Mouse (Mus musculus): ENCODE data around the gene Nfib. TPM values are rescaled to one million over a fixed set of nuclear protein-coding genes. Genes with fewer than 3 reads are reported as not detected.
A peak's percentile ranks its signal among the peaks of the same experiment; 100 is the strongest.

The Nfib gene
- polyA plus RNA-seq, 1 experiment from 2014 or later, result 32.3 TPM

DNA sequence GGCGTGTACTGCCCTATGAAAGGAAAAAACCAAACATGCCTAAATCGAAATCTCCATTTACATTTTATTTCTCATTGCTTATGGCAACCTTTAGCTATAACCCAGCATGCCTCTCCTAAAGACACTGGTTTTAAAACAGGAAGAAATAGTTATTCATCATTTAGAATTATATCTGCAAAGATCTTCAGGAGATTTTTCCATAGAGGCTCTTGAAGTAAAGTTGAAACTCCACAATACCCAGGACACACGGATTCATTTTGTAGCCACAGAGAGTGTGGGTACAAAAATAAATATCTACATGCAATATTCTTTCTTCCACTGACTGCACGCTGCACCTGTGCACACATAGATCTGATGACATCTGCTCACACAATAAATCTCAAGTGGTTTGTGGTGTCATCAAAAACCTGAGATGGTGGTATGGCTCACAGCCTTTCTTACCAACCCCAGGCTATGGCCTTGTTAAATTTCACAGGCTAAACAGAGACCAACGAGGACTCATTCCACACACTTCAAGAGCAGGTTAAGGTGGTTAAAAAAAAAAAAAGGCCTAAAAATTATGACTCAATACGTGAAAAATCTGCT, 189.2 kb downstream of the Nfib start:
- Histone ChIP-seq H3K27ac (ENCODE audit: low read length) (no peak overlapping the region), H3K4me1 (ENCODE audit: control insufficient read depth, insufficient read depth, low read length) (peaks cover 8% of the 10 kb centered on the region; the same call in 1 of the 2 replicates), H3K27me3 (replicated peaks; ENCODE audit: control insufficient read depth, insufficient read depth, low read length) (no peaks in the 10 kb centered on the region), H3K4me2 (ENCODE audit: low read depth, low read length) (no peak overlapping the region), H3K9ac (ENCODE audit: low read depth, low read length) (no peak overlapping the region), H3K36me3 (ENCODE audit: control insufficient read depth, insufficient read depth, low read length) (no peaks in the 10 kb centered on the region), H3K4me3 (ENCODE audit: low read length) (no peak overlapping the region), H3K9me3 (ENCODE audit: control insufficient read depth, low read length) (no peaks in the 10 kb centered on the region)
- 81% methylated on average over 6 of the region's 6 CpGs for WGBS
- no peak for ATAC-seq

- Histone ChIP-seq H3K27me3 (replicated peaks; ENCODE audit: control insufficient read depth, insufficient read depth, low read length) (no peaks in the 10 kb centered on the region), H3K9me3 (ENCODE audit: control insufficient read depth, low read length) (no peaks in the 10 kb centered on the region), H3K36me3 (ENCODE audit: control insufficient read depth, insufficient read depth, low read length) (no peaks in the 10 kb centered on the region), H3K4me3 (ENCODE audit: low read length) (no peak overlapping the region), H3K4me2 (ENCODE audit: low read depth, low read length) (no peak overlapping the region), H3K27ac (ENCODE audit: low read length) (no peak overlapping the region), H3K4me1 (ENCODE audit: control insufficient read depth, insufficient read depth, low read length) (peaks cover 16% of the 10 kb centered on the region), H3K9ac (ENCODE audit: low read depth, low read length) (no peak overlapping the region)
- ATAC-seq, result no peak
- 87% methylated on average over 8 of the region's 8 CpGs for WGBS
These were observed 190.6 kb downstream of the Nfib start for GRCm38 (mm10) chr4:82514921-82515320.

- Histone ChIP-seq H3K4me2 (ENCODE audit: low read depth, low read length) (no peak overlapping the region), H3K36me3 (ENCODE audit: control insufficient read depth, insufficient read depth, low read length) (no peaks in the 10 kb centered on the region), H3K9ac (ENCODE audit: low read depth, low read length) (no peak overlapping the region), H3K4me1 (ENCODE audit: control insufficient read depth, insufficient read depth, low read length) (peaks cover 21% of the 10 kb centered on the region), H3K27me3 (replicated peaks; ENCODE audit: control insufficient read depth, insufficient read depth, low read length) (no peaks in the 10 kb centered on the region), H3K27ac (ENCODE audit: low read length) (no peak overlapping the region), H3K4me3 (ENCODE audit: low read length) (no peak overlapping the region), H3K9me3 (ENCODE audit: control insufficient read depth, low read length) (no peaks in the 10 kb centered on the region)
- 43% methylated on average over 1 of the region's 1 CpGs for WGBS
- no peak for ATAC-seq
These were observed 191.2 kb downstream of the Nfib start for GRCm38 (mm10) chr4:82514373-82514772.

- peak overlapping the region; percentile 76 for H3K27ac ChIP-seq (ENCODE audit: low read length)
- H3K4me3 ChIP-seq (ENCODE audit: low read length), result peak overlapping the region; percentile 56
- no peaks in the 10 kb centered on the region for H3K9me3 ChIP-seq (ENCODE audit: control insufficient read depth, low read length)
- H3K9ac ChIP-seq (ENCODE audit: low read depth, low read length), result peak overlapping the region; percentile 79
- no peaks in the 10 kb centered on the region for H3K36me3 ChIP-seq (ENCODE audit: control insufficient read depth, insufficient read depth, low read length)
- no peak; the same call in 1 of the 2 replicates for ATAC-seq
- peak overlapping the region; percentile 90 for H3K4me2 ChIP-seq (ENCODE audit: low read depth, low read length)
- H3K4me1 ChIP-seq (ENCODE audit: control insufficient read depth, insufficient read depth, low read length), result peaks cover 30% of the 10 kb centered on the region
- WGBS, result 2% methylated on average over 14 of the region's 14 CpGs
- no peaks in the 10 kb centered on the region for H3K27me3 ChIP-seq (replicated peaks; ENCODE audit: control insufficient read depth, insufficient read depth, low read length)
These were observed 192.2 kb downstream of the Nfib start for GRCm38 (mm10) chr4:82513426-82513750.

GRCm38 (mm10) chr4:82512743-82513425, 192.7 kb downstream of the Nfib start:
- WGBS, result 0% methylated on average over 61 of the region's 63 CpGs
- Histone ChIP-seq H3K4me2 (ENCODE audit: low read depth, low read length) (peak overlapping the region; percentile 90), H3K36me3 (ENCODE audit: control insufficient read depth, insufficient read depth, low read length) (no peaks in the 10 kb centered on the region), H3K4me3 (ENCODE audit: low read length) (peak overlapping the region; percentile 56), H3K9me3 (ENCODE audit: control insufficient read depth, low read length) (no peaks in the 10 kb centered on the region), H3K9ac (ENCODE audit: low read depth, low read length) (peak overlapping the region; percentile 79), H3K27me3 (replicated peaks; ENCODE audit: control insufficient read depth, insufficient read depth, low read length) (no peaks in the 10 kb centered on the region), H3K27ac (ENCODE audit: low read length) (peak overlapping the region; percentile 92), H3K4me1 (ENCODE audit: control insufficient read depth, insufficient read depth, low read length) (peaks cover 34% of the 10 kb centered on the region)
- ATAC-seq, result peak; percentile 96

DNA sequence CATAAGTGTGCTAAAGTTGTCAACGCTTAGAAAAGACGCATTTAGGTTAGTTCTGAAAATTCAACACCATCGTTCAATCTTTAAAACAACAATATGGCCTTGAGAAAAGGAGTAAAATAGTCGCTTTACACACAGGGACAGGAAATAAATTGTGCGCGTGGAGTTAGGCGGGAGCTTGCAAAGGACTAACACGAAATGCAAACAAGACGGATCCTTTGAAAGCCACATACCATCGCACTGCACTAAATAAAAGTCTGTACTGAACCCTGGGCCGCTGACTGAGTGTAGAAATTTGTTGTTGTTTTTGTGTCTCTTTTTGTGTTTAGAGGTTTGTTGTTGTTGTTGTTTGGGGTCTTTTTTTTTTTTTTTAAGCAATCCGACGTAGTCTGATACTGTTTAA, 193.2 kb downstream of the Nfib start:
- H3K27ac ChIP-seq (ENCODE audit: low read length), result peak overlapping the region; percentile 92
- no peaks in the 10 kb centered on the region for H3K9me3 ChIP-seq (ENCODE audit: control insufficient read depth, low read length)
- H3K27me3 ChIP-seq (replicated peaks; ENCODE audit: control insufficient read depth, insufficient read depth, low read length), result no peaks in the 10 kb centered on the region
- ATAC-seq, result no peak
- H3K9ac ChIP-seq (ENCODE audit: low read depth, low read length), result peak overlapping the region; percentile 79
- peaks cover 36% of the 10 kb centered on the region for H3K4me1 ChIP-seq (ENCODE audit: control insufficient read depth, insufficient read depth, low read length)
- peak overlapping the region; percentile 56 for H3K4me3 ChIP-seq (ENCODE audit: low read length)
- H3K4me2 ChIP-seq (ENCODE audit: low read depth, low read length), result peak overlapping the region; percentile 90
- 3% methylated on average over 13 of the region's 13 CpGs for WGBS
- H3K36me3 ChIP-seq (ENCODE audit: control insufficient read depth, insufficient read depth, low read length), result no peaks in the 10 kb centered on the region

DNA sequence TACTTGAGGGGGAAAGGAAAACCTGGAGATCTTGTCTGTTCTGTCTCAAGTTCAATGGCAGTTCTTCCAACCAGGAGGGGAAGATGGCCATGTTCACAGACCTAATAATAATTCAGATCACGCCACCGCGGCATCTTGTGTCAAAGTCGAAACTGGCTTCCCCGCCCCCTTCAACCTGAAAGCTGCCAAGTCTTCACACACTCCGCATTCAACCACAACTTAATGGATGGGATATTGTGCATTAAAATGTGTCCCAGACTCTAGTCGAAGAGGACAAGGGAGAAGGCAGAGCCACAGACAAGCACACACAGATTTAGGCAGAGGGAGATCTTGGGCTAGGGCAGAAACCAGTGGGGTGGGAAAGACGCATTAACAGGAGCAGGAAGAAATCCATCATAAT, 194.0 kb downstream of the Nfib start:
- H3K4me2 ChIP-seq (ENCODE audit: low read depth, low read length), result peak overlapping the region; percentile 90
- no peak for ATAC-seq
- peaks cover 36% of the 10 kb centered on the region for H3K4me1 ChIP-seq (ENCODE audit: control insufficient read depth, insufficient read depth, low read length)
- H3K36me3 ChIP-seq (ENCODE audit: control insufficient read depth, insufficient read depth, low read length), result no peaks in the 10 kb centered on the region
- H3K4me3 ChIP-seq (ENCODE audit: low read length), result peak overlapping the region; percentile 27
- no peaks in the 10 kb centered on the region for H3K9me3 ChIP-seq (ENCODE audit: control insufficient read depth, low read length)
- no peaks in the 10 kb centered on the region for H3K27me3 ChIP-seq (replicated peaks; ENCODE audit: control insufficient read depth, insufficient read depth, low read length)
- 3% methylated on average over 8 of the region's 8 CpGs for WGBS
- peak overlapping the region; percentile 65 for H3K9ac ChIP-seq (ENCODE audit: low read depth, low read length)
- peak overlapping the region; percentile 92 for H3K27ac ChIP-seq (ENCODE audit: low read length)

- Histone ChIP-seq H3K36me3 (ENCODE audit: control insufficient read depth, insufficient read depth, low read length) (no peaks in the 10 kb centered on the region), H3K4me3 (ENCODE audit: low read length) (peak overlapping the region; percentile 27), H3K27me3 (replicated peaks; ENCODE audit: control insufficient read depth, insufficient read depth, low read length) (no peaks in the 10 kb centered on the region), H3K4me2 (ENCODE audit: low read depth, low read length) (peak overlapping the region; percentile 90), H3K9ac (ENCODE audit: low read depth, low read length) (peak overlapping the region; percentile 65), H3K4me1 (ENCODE audit: control insufficient read depth, insufficient read depth, low read length) (peaks cover 36% of the 10 kb centered on the region), H3K27ac (ENCODE audit: low read length) (peak overlapping the region; percentile 92), H3K9me3 (ENCODE audit: control insufficient read depth, low read length) (no peaks in the 10 kb centered on the region)
- 0 out of 2 replicates have a peak, but pooled peaks have one; percentile 8 for ATAC-seq
- 6% methylated on average over 16 of the region's 16 CpGs for WGBS
These were observed 194.5 kb downstream of the Nfib start for GRCm38 (mm10) chr4:82511001-82511513.

- no peak overlapping the region for H3K4me3 ChIP-seq (ENCODE audit: low read length)
- peak overlapping the region; percentile 100 for H3K27ac ChIP-seq (ENCODE audit: low read length)
- peaks cover 36% of the 10 kb centered on the region for H3K4me1 ChIP-seq (ENCODE audit: control insufficient read depth, insufficient read depth, low read length)
- whole genome bisulfite sequencing, result 33% methylated on average over 4 of the region's 4 CpGs
- H3K36me3 ChIP-seq (ENCODE audit: control insufficient read depth, insufficient read depth, low read length), result no peaks in the 10 kb centered on the region
- no peak for ATAC-seq
- peak overlapping the region; percentile 35 for H3K4me2 ChIP-seq (ENCODE audit: low read depth, low read length)
- no peaks in the 10 kb centered on the region for H3K27me3 ChIP-seq (replicated peaks; ENCODE audit: control insufficient read depth, insufficient read depth, low read length)
- H3K9me3 ChIP-seq (ENCODE audit: control insufficient read depth, low read length), result no peaks in the 10 kb centered on the region
- H3K9ac ChIP-seq (ENCODE audit: low read depth, low read length), result peak overlapping the region; percentile 27
These were observed 195.8 kb downstream of the Nfib start for GRCm38 (mm10) chr4:82509771-82510170.
